In genomic region chr6:108190690-108191089, GRCm38 (mm10) we compare ENCODE assay signal across 20 mouse cellular contexts. TPM values are rescaled to one million over a fixed set of nuclear protein-coding genes. Genes with fewer than 3 reads are reported as not detected.
DNase-seq lines count a peak whose midpoint lies in the region; ATAC-seq lines count a peak whose summit lies in the region.
"Had no signal": no experiment of that assay in that cellular context is flagged by ENCODE, and none has a peak within 500 bp of the region (broad histone marks: within the 10 kb centered on the region; RNA-seq: fewer than 3 reads in every experiment).

No protein-coding gene starts in this region.

- DNase-seq in heart, adult 11 months = peak; percentile 77
- no peak for DNase-seq in heart, postnatal 14 days
- no peak for DNase-seq in adrenal gland, postnatal 25 days
- DNase-seq in left cerebral cortex, postnatal 10 days (ENCODE audit: extremely low spot score in 1 of 2, low spot score in 2 of 2) = no peak
- no peak for DNase-seq in frontal cortex, adult 2 months (ENCODE audit: extremely low spot score in 1 of 2, low spot score in 1 of 2)
- DNase-seq: adrenal gland, adult 2 months; adrenal gland, adult 8-10 months; adrenal gland, postnatal 10 days; adrenal gland, postnatal 14 days; adrenal gland, postnatal 36 days; B cell, adult 2 months; cerebellum, adult 11 months; cerebellum, adult 11-12 months; cerebellum, adult 18-20 months had no signal

- intact Hi-C loops in heart, postnatal 14 days (cut with DNase I) = no loop called here
- intact Hi-C loops in left cerebral cortex, postnatal 10 days (cut with DNase I) = no loop called here

- peak; percentile 52 for ATAC-seq in granulocyte monocyte progenitor cell, adult 5-6 weeks (replicated peaks; ENCODE audit: poor library complexity, severe bottlenecking)
- peak; percentile 59 for ATAC-seq in megakaryocyte, adult 5-6 weeks (ENCODE audit: poor library complexity, severe bottlenecking)
- ATAC-seq in megakaryocyte progenitor cell, adult 5-6 weeks (replicated peaks; ENCODE audit: poor library complexity) = peak; percentile 34; the same call in 1 of the 2 replicates
- ATAC-seq: activated CD4-positive, CD25-positive, alpha-beta regulatory T cell, adult 4 months; CD4-positive, CD25-positive, alpha-beta regulatory T cell, adult 4 months; Patski had no signal

RNA-seq across cellular contexts. Expression of gene Sumf1, which starts 5.3 kb away (rescaled TPM):
- total RNA-seq in heart, postnatal 14 days (2021) = 10 to 100 TPM; 15.7 to 17.1 TPM
- 10.1 and 16.8 TPM in 2 replicates for total RNA-seq in granulocyte monocyte progenitor cell, adult 5-6 weeks (2014; fragmentation: Nextera tagmentation)
- 20.5 and 22.7 TPM in 2 replicates for total RNA-seq in granulocyte monocyte progenitor cell, adult 5-6 weeks (2017)
- 43.7 and 48.2 TPM in 2 replicates for total RNA-seq in megakaryocyte, adult 5-6 weeks (2015)
- 44.8 and 49.1 TPM in 2 replicates for total RNA-seq in megakaryocyte, adult 5-6 weeks (2017)
- total RNA-seq in megakaryocyte progenitor cell, adult 5-6 weeks (2015) = 12.8 and 18.5 TPM in 2 replicates
- total RNA-seq in megakaryocyte progenitor cell, adult 5-6 weeks (2017) = 18.5 and 21.8 TPM in 2 replicates
- total RNA-seq in adrenal gland, postnatal 25 days (2021) = 33.3 and 42.4 TPM in 2 replicates
- 10 to 100 TPM; 13.7 to 14.6 TPM for total RNA-seq in left cerebral cortex, postnatal 10 days (2021)
- polyA plus RNA-seq in frontal cortex, adult 2 months (2012; rRNA removed) = 15.9 and 18.7 TPM in 2 replicates

RNA-seq across cellular contexts. Expression of gene Itpr1, which starts 22.2 kb away (rescaled TPM):
- 10 to 100 TPM; 57.3 to 63.4 TPM for total RNA-seq in heart, postnatal 14 days (2021)
- total RNA-seq in granulocyte monocyte progenitor cell, adult 5-6 weeks (2014; fragmentation: Nextera tagmentation) = 55.2 and 56.4 TPM in 2 replicates
- total RNA-seq in granulocyte monocyte progenitor cell, adult 5-6 weeks (2017) = 85.0 and 94.5 TPM in 2 replicates
- total RNA-seq in megakaryocyte, adult 5-6 weeks (2015) = 51.2 and 55.7 TPM in 2 replicates
- 127 and 135 TPM in 2 replicates for total RNA-seq in megakaryocyte, adult 5-6 weeks (2017)
- total RNA-seq in megakaryocyte progenitor cell, adult 5-6 weeks (2015) = 36.5 and 40.4 TPM in 2 replicates
- 76.6 and 90.4 TPM in 2 replicates for total RNA-seq in megakaryocyte progenitor cell, adult 5-6 weeks (2017)
- total RNA-seq in adrenal gland, postnatal 25 days (2021) = 168 and 197 TPM in 2 replicates
- total RNA-seq in left cerebral cortex, postnatal 10 days (2021) = 10 to 100 TPM; 88.2 to 89.7 TPM
- polyA plus RNA-seq in frontal cortex, adult 2 months (2012; rRNA removed) = 113 and 128 TPM in 2 replicates
